Mouse (Mus musculus) spleen, postnatal 36 days (tissue): ENCODE data around the gene Gm17026.
A peak's percentile ranks its signal among the peaks of the same experiment; 100 is the strongest.
"Not testable (repeated sequence)": the region's sequence is repeated elsewhere in the genome, so short reads cannot be mapped to it uniquely, and the experiment has no call there.

Source experiments
- DNase-seq, 2 experiments: peaks; one replicate each; pipeline ENCODE4 v3.0.0; 2022; ENCODE audit warnings: low spot score in 2 of 2, mixed read lengths in 1 of 2

Gm17026 gene

DNA sequence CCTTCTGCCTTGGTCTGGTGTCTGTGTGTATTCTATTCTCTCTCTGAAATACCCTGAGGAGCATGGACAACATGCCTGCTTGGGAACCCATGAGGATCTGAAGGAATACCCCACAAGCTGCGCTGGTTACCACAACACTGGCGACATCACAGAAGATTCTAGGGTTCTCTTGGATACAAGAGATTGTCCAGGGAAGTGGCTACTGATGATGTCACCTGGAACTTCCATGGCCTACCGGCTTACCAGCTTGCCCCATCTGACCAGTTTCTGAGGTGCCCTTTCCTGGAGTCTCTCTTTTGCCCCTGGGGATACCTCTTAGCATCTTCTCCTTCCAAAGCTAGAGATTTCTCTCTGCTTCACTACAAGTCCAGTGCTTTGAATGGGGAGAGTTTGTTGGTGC lies at the start of gene Gm17026:
Gene Gm17026 (minus strand): TSS at position 101 of the 400 bp plus-strand sequence.
- not testable (repeated sequence) for DNase-seq

- not testable (repeated sequence) for DNase-seq
Observed at GRCm38 (mm10) chr14:42297258-42297657, 37.4 kb upstream of the Gm17026 start, which contains the start of gene Gm9611. TSS of gene Gm9611 (minus strand) at chr14:42297358.

DNA sequence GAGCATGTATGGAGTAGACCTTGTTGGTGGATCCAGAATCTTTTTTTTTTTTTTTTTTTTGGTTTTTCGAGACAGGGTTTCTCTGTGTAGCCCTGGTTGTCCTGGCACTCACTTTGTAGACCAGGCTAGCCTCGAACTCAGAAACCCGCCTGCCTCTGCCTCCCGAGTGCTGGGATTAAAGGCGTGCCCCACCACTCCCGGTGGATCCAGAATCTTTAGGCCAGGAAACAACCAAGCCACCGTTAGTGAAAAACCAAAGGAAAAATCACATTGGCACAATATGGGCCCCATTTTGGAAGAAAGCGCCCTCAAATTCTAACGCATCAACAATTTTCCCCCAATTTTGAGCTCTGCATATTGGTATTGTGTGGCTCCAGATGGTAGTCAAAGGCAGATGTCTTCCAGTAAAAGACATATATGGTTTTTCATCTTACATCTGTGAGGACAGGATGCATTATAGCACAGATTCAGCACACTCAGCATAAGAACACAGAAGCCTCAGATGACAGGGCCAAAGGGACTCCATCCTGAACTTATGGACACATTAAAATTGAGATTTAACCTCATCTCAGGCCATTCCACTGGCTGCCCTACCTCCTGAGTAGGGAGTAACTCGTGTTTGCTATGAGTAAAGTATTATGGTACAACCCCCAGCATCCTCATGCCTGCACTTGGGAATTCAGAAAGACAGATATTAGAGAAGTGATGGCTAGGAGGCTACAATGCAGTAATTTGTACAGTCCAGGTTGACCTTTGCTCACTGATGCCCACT lies 42.9 kb downstream of the Gm17026 start:
- peak in 1 of 2 experiments; percentile 2 for DNase-seq
